Mouse (Mus musculus) CH12.LX (cell line): ENCODE results near the gene Btbd19. TPM values are rescaled to one million over a fixed set of nuclear protein-coding genes. Genes with fewer than 3 reads are reported as not detected.

ENCODE experiments used
- DNase-seq: peaks from one replicate; pipeline ENCODE4 v3.0.0-alpha.2; 2013; ENCODE audit errors: extremely low read depth
- H3K27ac ChIP-seq: 2 replicates; pipeline ENCODE4 v1.5.1; 2012; ENCODE audit warnings: low read depth, mild to moderate bottlenecking, control low read depth, moderate library complexity; ENCODE audit not compliant: insufficient read depth
- H3K27me3 ChIP-seq: replicated peaks from 2 replicates; pipeline ENCODE3; 2012; ENCODE audit warnings: inconsistent platforms
- H3K36me3 ChIP-seq, 2 experiments: replicated peaks in 1 of 2; 2 replicates each; pipeline versions ENCODE3 to v1.6.1; 2012; ENCODE audit warnings: inconsistent platforms in 1 of 2, low read length in 1 of 2, mild to moderate bottlenecking in 1 of 2, mixed read lengths in 1 of 2, moderate library complexity in 1 of 2; ENCODE audit not compliant: control insufficient read depth in 1 of 2, insufficient read depth in 1 of 2
- H3K4me1 ChIP-seq, 2 experiments: 2 replicates each; pipeline ENCODE4 v1.6.1; 2012; ENCODE audit warnings: inconsistent platforms in 1 of 2, moderate library complexity in 1 of 2; ENCODE audit not compliant: insufficient read depth in 2 of 2, control insufficient read depth in 1 of 2
- H3K4me2 ChIP-seq: 2 replicates; pipeline ENCODE4 v1.6.1; 2012; ENCODE audit warnings: low read depth, mild to moderate bottlenecking, control low read depth; ENCODE audit not compliant: poor library complexity, insufficient read depth, severe bottlenecking
- H3K4me3 ChIP-seq, 3 experiments: fragments of 150-350 bp in 1 of 3; sonication (generic) in 1 of 3; replicated peaks in 1 of 3; 2 replicates each; pipeline versions ENCODE3 to v1.5.1; 2011 to 2012; ENCODE audit warnings: low read depth in 2 of 3, low read length in 2 of 3, mild to moderate bottlenecking in 2 of 3, moderate library complexity in 2 of 3, control low read depth in 1 of 3, improper control_type of control experiment in 1 of 3, inconsistent platforms in 1 of 3, mixed read lengths in 1 of 3; ENCODE audit not compliant: poor library complexity in 1 of 3
- H3K79me2 ChIP-seq: replicated peaks from 2 replicates; pipeline ENCODE4 v1.6.1; 2012; ENCODE audit warnings: mild to moderate bottlenecking, moderate library complexity; ENCODE audit not compliant: control insufficient read depth, poor library complexity, insufficient read depth, severe bottlenecking; ENCODE audit errors: extremely low read depth
- H3K9ac ChIP-seq: 2 replicates; pipeline ENCODE4 v1.6.1; 2012; ENCODE audit warnings: low read depth, mild to moderate bottlenecking, control low read depth, moderate library complexity; ENCODE audit not compliant: insufficient read depth
- H3K9me3 ChIP-seq: replicated peaks from 2 replicates; pipeline ENCODE3; 2012; ENCODE audit warnings: low read length, inconsistent platforms, mixed read lengths
- CHD1 ChIP-seq: IDR thresholded peaks from 2 replicates; pipeline ENCODE4 v1.6.1; 2012; ENCODE audit warnings: low read depth, low read length, improper control_type of control experiment, inconsistent platforms
- CTCF ChIP-seq, 2 experiments: IDR thresholded peaks in 1 of 2; conservative IDR thresholded peaks in 1 of 2; 2 replicates each; pipeline ENCODE4 v1.5.1; 2011 to 2012; ENCODE audit warnings: low read depth in 2 of 2, low read length in 2 of 2, improper control_type of control experiment in 1 of 2, inconsistent platforms in 1 of 2, mild to moderate bottlenecking in 1 of 2, moderate library complexity in 1 of 2
- EP300 ChIP-seq: IDR thresholded peaks from 2 replicates; pipeline ENCODE4 v1.6.1; 2011; ENCODE audit warnings: low read length, improper control_type of control experiment
- HCFC1 ChIP-seq: IDR thresholded peaks from 2 replicates; pipeline ENCODE4 v1.6.1; 2012; ENCODE audit warnings: low read depth, mild to moderate bottlenecking, inconsistent platforms, low read length, improper control_type of control experiment
- IRF4 ChIP-seq: IDR thresholded peaks from 2 replicates; pipeline ENCODE4 v1.6.1; 2014; ENCODE audit warnings: low read depth, mild to moderate bottlenecking, inconsistent platforms, low read length, improper control_type of control experiment
- JUN ChIP-seq: IDR thresholded peaks from 2 replicates; pipeline ENCODE4 v1.6.1; 2011; ENCODE audit warnings: low read depth, mild to moderate bottlenecking, low read length, improper control_type of control experiment, moderate library complexity; ENCODE audit not compliant: insufficient read depth
- JUND ChIP-seq: conservative IDR thresholded peaks from 2 replicates; pipeline ENCODE4 v1.6.1; 2011; ENCODE audit warnings: low read depth, low read length, improper control_type of control experiment
- MAFK ChIP-seq: IDR thresholded peaks from 2 replicates; pipeline ENCODE4 v1.6.1; 2011; ENCODE audit warnings: low read length, improper control_type of control experiment; ENCODE audit not compliant: insufficient replicate concordance
- MAX ChIP-seq: IDR thresholded peaks from 2 replicates; pipeline ENCODE4 v1.6.1; 2011; ENCODE audit warnings: low read length, improper control_type of control experiment
- MYC ChIP-seq: IDR thresholded peaks from 2 replicates; pipeline ENCODE4 v1.6.1; 2011; ENCODE audit warnings: low read depth, mild to moderate bottlenecking, improper control_type of control experiment, low read length
- PAX5 ChIP-seq: IDR thresholded peaks from 2 replicates; pipeline ENCODE4 v1.6.1; 2012; ENCODE audit warnings: low read length, inconsistent platforms, mixed read lengths
- POLR2AphosphoS2 ChIP-seq: IDR thresholded peaks from 2 replicates; pipeline ENCODE4 v1.6.1; 2011; ENCODE audit warnings: low read depth, low read length, improper control_type of control experiment
- RCOR1 ChIP-seq: conservative IDR thresholded peaks from 2 replicates; pipeline ENCODE4 v1.6.1; 2012; ENCODE audit warnings: low read depth, mild to moderate bottlenecking, inconsistent platforms, low read length, improper control_type of control experiment
- SMC3 ChIP-seq: IDR thresholded peaks from 2 replicates; pipeline ENCODE4 v1.6.1; 2011; ENCODE audit warnings: low read depth, low read length, improper control_type of control experiment
- TBP ChIP-seq: conservative IDR thresholded peaks from 2 replicates; pipeline ENCODE4 v1.6.1; 2011; ENCODE audit warnings: low read depth, low read length, improper control_type of control experiment
- TCF12 ChIP-seq: IDR thresholded peaks from 2 replicates; pipeline ENCODE4 v1.6.1; 2014; ENCODE audit warnings: low read depth, mild to moderate bottlenecking, inconsistent platforms, low read length, improper control_type of control experiment
- ZC3H11A ChIP-seq: IDR thresholded peaks from 2 replicates; pipeline ENCODE4 v1.6.1; 2012; ENCODE audit warnings: low read depth, mild to moderate bottlenecking, inconsistent platforms, low read length, improper control_type of control experiment
- ZMIZ1 ChIP-seq: IDR thresholded peaks from 2 replicates; pipeline ENCODE4 v1.6.1; 2012; ENCODE audit warnings: low read depth, mild to moderate bottlenecking, inconsistent platforms, low read length, improper control_type of control experiment
- ZNF384 ChIP-seq: IDR thresholded peaks from 2 replicates; pipeline ENCODE4 v1.6.1; 2012; ENCODE audit warnings: low read depth, low read length, improper control_type of control experiment, inconsistent platforms
- dilution Hi-C: fragments of 300-500 bp; cut with MboI; formaldehyde crosslinking; loops from 2 replicates; pipeline ENCODE4 v1.14.3; 2020; ENCODE audit warnings: low sequenced_read_pairs; ENCODE audit not compliant: extremely low pct_unique_long_range_greater_than_20kb, extremely low pct_ligation_motif_present
- in situ Hi-C: fragments of 300-500 bp; cut with MboI; formaldehyde crosslinking; loops from 3 replicates; pipeline ENCODE4 v1.14.3; 2019; ENCODE audit warnings: low sequenced_read_pairs, low pct_ligation_motif_present, low pct_unique_long_range_greater_than_20kb, mixed read lengths
- polyA plus RNA-seq: library from polyadenylated mRNA; unstranded; fragments of >175 nt; gene quantifications from 2 replicates; pipeline ENCODE4 v1.2.1, GENCODE M21; 2012; ENCODE audit warnings: low read depth; ENCODE audit not compliant: insufficient read length
- total RNA-seq, 2 experiments: library from RNA; depleted of rRNA; stranded (reverse); fragments of 300-350 nt in 1 of 2; fragments of >200 nt in 1 of 2; gene quantifications; 2 replicates each; pipeline ENCODE4 v1.2.3; 2012 to 2014

Btbd19 gene
- total and polyA plus RNA-seq, 3 experiments, result 31.5 to 51.1 (median 36.3) TPM

- DNase-seq, result no peak
- Histone ChIP-seq H3K9me3 (no peaks in the 10 kb centered on the region), H3K27me3 (no peaks in the 10 kb centered on the region), H3K27ac (no peak overlapping the region), H3K4me2 (no peak overlapping the region), H3K79me2 (no peaks in the 10 kb centered on the region), H3K9ac (no peak overlapping the region), H3K4me3 (no peak overlapping the region), H3K4me1 (peaks cover 0 to 11% of the 10 kb centered on the region in 2 experiments; a peak in 2 of 4 replicates), H3K36me3 (no peaks in the 10 kb centered on the region)
- TF ChIP-seq ZMIZ1, result no peak
- TF ChIP-seq RCOR1, result no peak
- TF ChIP-seq SMC3, result no peak
- no peak for TF ChIP-seq IRF4
- TF ChIP-seq CTCF (conservative IDR thresholded peaks at IDR 0.05 in 1 of 2, IDR thresholded peaks at IDR 0.05 in 1 of 2; ENCODE audit: low read depth in 2 of 2, low read length in 2 of 2), result no peak
- TF ChIP-seq POLR2AphosphoS2, result no peak
- no peak for TF ChIP-seq EP300
- no peak for TF ChIP-seq TCF12
- no peak for TF ChIP-seq ZC3H11A
- no peak for TF ChIP-seq MAFK
- TF ChIP-seq MAX, result no peak
- no peak for TF ChIP-seq CHD1
- TF ChIP-seq JUN, result no peak
- TF ChIP-seq HCFC1, result no peak
- in situ Hi-C loops (no loop called here), dilution Hi-C loops (no loop called here)
Observed at GRCm38 (mm10) chr4:117108524-117108849, 17.0 kb downstream of the Btbd19 start.

GRCm38 (mm10) chr4:117107813-117108523 lies 17.6 kb downstream of the Btbd19 start:
- Histone ChIP-seq H3K4me2 (no peak overlapping the region), H3K9ac (no peak overlapping the region), H3K36me3 (no peaks in the 10 kb centered on the region), H3K79me2 (no peaks in the 10 kb centered on the region), H3K27me3 (no peaks in the 10 kb centered on the region), H3K4me1 (peaks cover 0 to 11% of the 10 kb centered on the region in 2 experiments; a peak in 2 of 4 replicates), H3K27ac (no peak overlapping the region), H3K9me3 (no peaks in the 10 kb centered on the region), H3K4me3 (no peak overlapping the region)
- no peak for DNase-seq
- TF ChIP-seq MYC (no peak), PAX5 (no peak), POLR2AphosphoS2 (no peak), ZNF384 (no peak), TBP (no peak), JUND (no peak)
- dilution Hi-C loops, result no loop called here
- in situ Hi-C loops, result no loop called here
